Mouse (Mus musculus): Measurements from ENCODE around the gene Slc29a2.

DNA sequence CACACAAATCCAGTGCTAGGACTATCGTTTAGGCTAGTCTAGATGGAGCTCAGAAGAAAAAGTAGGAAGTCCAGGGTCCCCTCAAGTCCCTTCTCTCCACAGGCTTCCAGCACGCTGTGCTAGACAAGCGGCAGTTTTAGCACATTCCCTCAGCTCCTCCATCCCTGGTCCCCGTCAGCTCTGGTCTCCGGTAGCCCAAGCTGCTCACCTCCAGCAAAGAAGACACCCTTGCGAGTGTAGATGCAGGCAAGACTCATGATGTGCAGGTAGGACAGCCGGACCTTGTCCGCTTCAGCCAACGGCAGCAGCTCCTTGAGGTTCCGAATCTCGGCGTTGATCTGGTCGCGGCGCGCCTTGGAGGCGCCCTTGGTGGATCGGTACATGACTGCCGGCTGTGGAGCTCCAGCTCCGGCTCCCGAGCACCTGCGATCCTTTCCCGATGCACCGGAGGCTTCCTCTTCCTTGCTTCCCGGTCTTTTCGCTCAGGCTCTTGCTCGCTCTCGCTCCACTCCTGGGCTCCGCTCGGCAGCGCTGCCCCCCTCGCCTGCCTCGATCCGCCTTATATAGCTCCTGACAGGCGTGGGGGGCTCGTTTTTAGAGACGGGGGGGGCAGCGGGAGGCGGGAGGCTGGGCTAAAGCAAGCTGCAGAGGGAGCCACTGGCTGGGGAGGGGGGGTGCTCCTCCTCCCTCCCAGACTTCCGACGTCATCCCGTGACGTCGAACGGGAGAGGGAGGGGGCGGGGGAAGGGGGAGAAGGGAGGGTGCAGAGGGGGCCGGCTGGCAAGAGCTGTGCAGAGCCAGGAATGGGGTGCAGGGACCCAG lies 34.0 kb upstream of the Slc29a2 start:
- TF ChIP-seq POLR2A (IDR thresholded peaks at IDR 0.05; ENCODE audit: borderline replicate concordance, insufficient read depth, low read length) (peak; percentile 80), CTCF (IDR thresholded peaks at IDR 0.05; ENCODE audit: borderline replicate concordance, insufficient read depth, low read depth, low read length) (no peak)

All from cerebellum, adult 2 months (tissue).